Mouse (Mus musculus) lung, adult 2 months (tissue): Measurements from ENCODE around the gene H2-Eb1. TPM values are rescaled to one million over a fixed set of nuclear protein-coding genes. Genes with fewer than 3 reads are reported as not detected.

ENCODE experiments used
- DNase-seq: peaks from one replicate; pipeline ENCODE4 v3.0.0; 2022
- H3K4me1 ChIP-seq: fragments of 200-500 bp; 2 replicates; pipeline ENCODE4 v1.6.1; 2011; ENCODE audit warnings: low read length; ENCODE audit not compliant: control insufficient read depth, insufficient read depth
- H3K4me3 ChIP-seq: fragments of 200-500 bp; replicated peaks from 2 replicates; pipeline ENCODE3; 2011; ENCODE audit warnings: low read depth, mild to moderate bottlenecking, control low read depth, low read length; ENCODE audit errors: extremely low read depth
- CTCF ChIP-seq: fragments of 200-500 bp; IDR thresholded peaks from 2 replicates; pipeline ENCODE4 v1.5.1; 2011; ENCODE audit warnings: mild to moderate bottlenecking, low read length, control low read depth; ENCODE audit not compliant: insufficient read depth
- POLR2A ChIP-seq: fragments of 200-500 bp; IDR thresholded peaks from 2 replicates; pipeline ENCODE4 v1.6.1; 2011; ENCODE audit warnings: low read depth, mild to moderate bottlenecking, control low read depth, low read length, borderline replicate concordance; ENCODE audit errors: extremely low read depth
- WGBS: fragments of 180-500 bp; shearing (Covaris S2); methylation state at CpG from one replicate; pipeline ENCODE4 v1.1.7; 2018; 5-methylcytosine and 5-hydroxymethylcytosine counted together
- polyA plus RNA-seq: library from polyadenylated mRNA; depleted of rRNA; stranded (reverse); fragments of >200 nt; gene quantifications from 2 replicates; pipeline ENCODE4 v1.2.3, GENCODE M21; 2012

The H2-Eb1 gene
- polyA plus RNA-seq, 1 experiment: 256 TPM

DNA sequence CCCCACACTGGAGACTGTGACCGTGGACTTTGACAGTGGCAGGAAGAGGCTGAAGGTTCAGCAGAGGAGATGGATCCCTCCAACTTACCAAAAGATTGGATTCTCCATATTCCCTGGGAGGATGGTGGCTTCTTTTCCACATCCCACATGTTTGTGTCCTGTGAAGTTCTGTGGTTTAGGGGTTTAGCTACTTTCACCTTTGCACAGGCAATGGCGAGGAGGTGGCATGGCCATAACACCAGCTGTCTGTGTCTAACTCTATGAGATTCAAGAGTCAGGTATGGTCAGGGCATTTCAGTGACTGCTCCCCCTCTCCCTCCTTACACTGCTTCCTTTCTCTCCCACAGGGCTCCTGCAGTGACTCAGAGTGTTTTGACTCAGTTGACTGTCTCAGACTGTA, 36.9 kb upstream of the H2-Eb1 start:
- no peak for TF ChIP-seq POLR2A
- 84% methylated on average over 2 of the region's 2 CpGs for WGBS
- Histone ChIP-seq H3K4me1 (no peaks in the 10 kb centered on the region; the same call in 1 of the 2 replicates), H3K4me3 (no peak overlapping the region)
- DNase-seq: no peak

DNA sequence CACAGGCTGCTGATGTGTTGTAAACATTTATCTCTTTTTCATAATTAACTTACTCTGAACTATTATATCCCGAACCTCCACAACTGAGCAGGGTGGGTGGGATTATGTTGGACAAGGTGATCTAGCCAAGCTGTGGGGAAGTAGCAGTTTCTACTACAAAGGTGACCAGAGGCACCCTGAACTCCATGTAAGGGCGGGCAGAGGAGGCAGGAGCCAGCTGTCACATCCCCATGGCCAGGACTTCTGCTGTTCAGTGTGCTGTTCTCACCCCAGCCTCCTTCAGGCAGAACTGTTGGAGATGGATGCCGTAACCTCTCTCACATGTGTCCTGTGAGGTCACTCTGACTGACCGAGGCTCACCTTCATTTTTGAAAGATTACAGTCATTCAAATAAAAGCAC, 35.9 kb upstream of the H2-Eb1 start:
- WGBS: 75% methylated on average over 4 of the region's 4 CpGs
- Histone ChIP-seq H3K4me3 (no peak overlapping the region), H3K4me1 (no peaks in the 10 kb centered on the region; the same call in 1 of the 2 replicates)
- DNase-seq: no peak
- no peak for TF ChIP-seq POLR2A

- no peak for DNase-seq
- no peaks in the 10 kb centered on the region for H3K4me1 ChIP-seq
- H3K4me3 ChIP-seq: no peak overlapping the region
- 76% methylated on average over 2 of the region's 2 CpGs for WGBS
- no peak for TF ChIP-seq CTCF
- no peak for TF ChIP-seq POLR2A
Measured at GRCm38 (mm10) chr17:34270230-34270629, 35.4 kb upstream of the H2-Eb1 start.

GRCm38 (mm10) chr17:34270940-34271339, 34.7 kb upstream of the H2-Eb1 start:
- WGBS: 74% methylated on average over 2 of the region's 2 CpGs
- Histone ChIP-seq H3K4me3 (no peak overlapping the region), H3K4me1 (no peaks in the 10 kb centered on the region)
- TF ChIP-seq CTCF (no peak), POLR2A (no peak)
- DNase-seq: no peak

DNA sequence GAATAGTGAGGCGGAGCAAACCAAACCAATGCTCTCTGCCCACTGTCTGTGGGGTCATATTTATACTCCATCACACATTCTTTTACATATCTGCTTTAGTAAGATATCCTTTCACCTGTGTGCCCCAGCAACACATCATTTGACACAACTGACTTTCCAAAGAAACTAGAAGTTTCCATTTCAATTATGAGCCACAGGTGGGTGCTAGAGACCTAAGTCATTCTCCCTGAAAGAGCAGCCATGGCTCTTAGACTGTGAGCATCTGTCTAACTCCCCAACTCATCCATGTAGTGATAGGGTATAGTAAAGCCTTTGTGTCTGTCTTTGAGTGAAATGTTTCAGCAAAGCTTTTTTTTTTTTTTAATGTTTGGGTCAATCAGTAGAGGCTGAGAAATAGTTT, 33.6 kb upstream of the H2-Eb1 start:
- DNase-seq: no peak
- 81% methylated on average over 1 of the region's 1 CpGs for WGBS
- no peaks in the 10 kb centered on the region for H3K4me1 ChIP-seq
- TF ChIP-seq POLR2A: no peak
- no peak for TF ChIP-seq CTCF
- H3K4me3 ChIP-seq: no peak overlapping the region

DNA sequence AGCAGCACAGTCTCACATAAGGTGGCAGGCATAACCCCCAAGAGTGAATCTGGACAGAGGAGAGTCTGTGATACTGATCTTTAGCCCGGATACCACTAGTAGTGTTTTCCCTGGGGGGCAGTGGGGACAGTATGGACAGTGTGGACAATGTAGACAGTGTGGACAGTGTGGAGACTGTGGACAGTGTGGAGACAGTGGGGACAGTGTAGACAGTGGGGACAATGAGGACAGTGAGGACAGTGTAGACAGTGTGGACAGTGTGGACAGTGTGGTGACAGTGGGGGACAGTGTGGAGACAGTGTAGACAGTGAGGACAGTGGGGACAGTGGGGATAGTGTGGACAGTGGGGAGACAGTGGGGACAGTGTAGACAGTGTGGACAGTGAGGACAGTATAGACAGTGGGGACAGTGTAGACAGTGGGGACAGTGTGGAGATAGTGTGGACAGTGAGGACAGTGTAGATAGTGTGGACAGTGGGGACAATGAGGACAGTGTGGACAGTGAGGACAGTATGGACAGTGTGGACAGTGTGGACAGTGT, 25.1 kb upstream of the H2-Eb1 start:
- TF ChIP-seq CTCF (no peak), POLR2A (no peak)
- H3K4me1 ChIP-seq: no peaks in the 10 kb centered on the region
- DNase-seq: no peak
- 67% methylated on average over 1 of the region's 1 CpGs for WGBS
- H3K4me3 ChIP-seq: no peak overlapping the region

GRCm38 (mm10) chr17:34281836-34282235, 23.8 kb upstream of the H2-Eb1 start:
- WGBS: 42% methylated on average over 1 of the region's 1 CpGs
- no peak overlapping the region for H3K4me3 ChIP-seq
- TF ChIP-seq POLR2A (no peak), CTCF (no peak)
- no peaks in the 10 kb centered on the region for H3K4me1 ChIP-seq
- no peak for DNase-seq

DNA sequence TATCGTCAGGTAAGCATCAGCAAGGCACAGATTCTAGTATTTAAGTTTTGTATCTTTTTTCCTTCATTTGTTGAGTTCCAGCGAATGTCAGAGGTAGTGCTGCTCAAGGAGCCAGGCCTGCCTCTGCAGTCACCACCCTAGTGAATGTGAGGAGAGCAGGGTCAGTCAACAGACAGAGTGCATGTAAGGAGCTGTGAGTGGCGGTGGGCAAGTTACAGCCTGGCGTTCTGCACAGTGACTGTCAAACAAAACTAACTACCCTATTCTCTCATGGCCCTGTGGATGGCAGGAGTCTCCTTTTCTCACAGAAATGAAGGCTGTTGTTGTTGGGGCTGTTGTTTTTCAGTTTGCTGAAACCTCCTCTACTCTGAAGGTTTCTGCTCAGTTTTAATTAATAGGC, 20.3 kb upstream of the H2-Eb1 start:
- DNase-seq: no peak
- Histone ChIP-seq H3K4me3 (peak overlapping the region; percentile 7), H3K4me1 (no peaks in the 10 kb centered on the region)
- TF ChIP-seq CTCF (no peak), POLR2A (0 out of 2 replicates have a peak, but pooled peaks have one; percentile 35)
- 65% methylated on average over 4 of the region's 4 CpGs for WGBS

DNA sequence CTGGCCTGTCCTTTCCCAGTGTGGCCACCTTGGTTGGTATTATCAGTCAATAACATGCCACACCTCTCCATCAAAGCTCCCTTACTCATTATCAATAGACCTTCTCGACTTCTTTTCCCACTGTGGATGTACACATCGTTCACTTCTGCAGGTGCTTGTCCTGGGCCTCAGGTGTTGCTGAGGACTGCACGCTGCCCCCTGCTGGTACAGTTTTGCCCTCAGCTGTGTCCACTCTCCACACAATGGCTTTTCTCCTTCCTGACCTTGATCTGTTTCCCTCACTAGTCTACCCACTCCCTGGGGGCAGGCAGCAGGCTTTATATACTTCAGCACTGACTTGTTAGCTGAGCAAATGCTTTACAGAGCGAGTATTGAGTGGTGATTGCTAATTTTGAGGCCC, 19.8 kb upstream of the H2-Eb1 start:
- 28% methylated on average over 4 of the region's 4 CpGs for WGBS
- Histone ChIP-seq H3K4me1 (no peaks in the 10 kb centered on the region), H3K4me3 (peak overlapping the region; percentile 8)
- DNase-seq: no peak
- TF ChIP-seq POLR2A: no peak
- peak; percentile 76 for TF ChIP-seq CTCF

DNA sequence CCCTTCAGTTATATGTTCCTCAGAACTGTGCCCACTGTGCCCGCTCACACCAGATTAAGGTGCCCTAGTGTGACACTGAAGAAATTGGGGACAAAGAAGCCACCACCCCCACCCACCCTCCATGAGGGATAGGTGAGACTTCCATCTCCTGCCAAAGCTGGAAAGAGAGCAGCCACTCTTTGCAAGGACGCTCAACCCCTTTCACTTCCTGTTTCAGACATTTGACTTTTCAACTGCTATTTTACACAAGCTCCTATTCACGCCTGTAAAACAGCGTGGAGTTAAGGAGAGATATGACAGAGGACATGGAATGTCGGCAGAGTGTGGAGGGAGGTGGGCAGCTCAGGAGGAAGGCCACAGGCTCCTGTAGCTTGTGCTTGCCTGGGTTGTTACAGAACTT, 19.2 kb upstream of the H2-Eb1 start:
- WGBS: 52% methylated on average over 5 of the region's 5 CpGs
- TF ChIP-seq POLR2A (no peak), CTCF (no peak)
- H3K4me3 ChIP-seq: peak overlapping the region; percentile 35
- DNase-seq: no peak
- no peaks in the 10 kb centered on the region for H3K4me1 ChIP-seq
